In genomic region chr15:40168140-40168688, GRCm38 (mm10) we compare ENCODE assay signal across 10 mouse cellular contexts. TPM values are rescaled to one million over a fixed set of nuclear protein-coding genes. Genes with fewer than 3 reads are reported as not detected.
DNase-seq lines count a peak whose midpoint lies in the region; ATAC-seq lines count a peak whose summit lies in the region.
"Had no signal": no experiment of that assay in that cellular context is flagged by ENCODE, and none has a peak within 500 bp of the region (broad histone marks: within the 10 kb centered on the region; RNA-seq: fewer than 3 reads in every experiment).

No protein-coding gene starts in this region.

- H3K4me3 ChIP-seq in midbrain, embryonic 12.5 days, result no peak overlapping the region
- H3K4me3 ChIP-seq in midbrain, embryonic 10.5 days, result no peak overlapping the region
- H3K4me3 ChIP-seq in neural tube, embryonic 15.5 days (replicated peaks), result no peak overlapping the region

- no peak for DNase-seq in cerebellum, adult 11-12 months
- DNase-seq in midbrain, embryonic 10.5 days (ENCODE audit: low spot score), result no peak
- DNase-seq in kidney, postnatal 4 days, result peak; percentile 36 to 49
- DNase-seq in thymus, postnatal 10 days (ENCODE audit: low spot score in 2 of 2), result no peak

- H3K36me3 ChIP-seq in midbrain, embryonic 12.5 days, result no peaks in the 10 kb centered on the region
- H3K36me3 ChIP-seq in midbrain, embryonic 10.5 days, result no peaks in the 10 kb centered on the region
- no peaks in the 10 kb centered on the region for H3K36me3 ChIP-seq in neural tube, embryonic 15.5 days

- H3K27ac ChIP-seq in midbrain, embryonic 12.5 days (replicated peaks), result peak overlapping the region; percentile 30
- H3K27ac ChIP-seq in midbrain, embryonic 10.5 days (replicated peaks), result no peak overlapping the region
- H3K27ac ChIP-seq in neural tube, embryonic 15.5 days (replicated peaks), result no peak overlapping the region

- 73% methylated on average over 10 of the region's 10 CpGs for WGBS in midbrain, embryonic 12.5 days
- 78% methylated on average over 10 of the region's 10 CpGs for WGBS in midbrain, embryonic 10.5 days
- WGBS in neural tube, embryonic 15.5 days, result 58% methylated on average over 10 of the region's 10 CpGs

- no peak overlapping the region for H3K9ac ChIP-seq in midbrain, embryonic 12.5 days (replicated peaks)
- H3K9ac ChIP-seq in neural tube, embryonic 15.5 days (replicated peaks), result no peak overlapping the region

- no peaks in the 10 kb centered on the region for H3K9me3 ChIP-seq in midbrain, embryonic 12.5 days
- H3K9me3 ChIP-seq in midbrain, embryonic 10.5 days (replicated peaks), result no peaks in the 10 kb centered on the region
- no peaks in the 10 kb centered on the region for H3K9me3 ChIP-seq in neural tube, embryonic 15.5 days (replicated peaks)

- 0 out of 2 replicates have a peak, but pooled peaks have one; percentile 54 for ATAC-seq in cerebellum, adult (ENCODE audit: insufficient number of reproducible peaks, low FRiP score, low TSS enrichment)
- ATAC-seq in midbrain, embryonic 12.5 days (ENCODE audit: low FRiP score, low read depth), result no peak
- no peak for ATAC-seq in neural tube, embryonic 15.5 days (ENCODE audit: low FRiP score)
- ATAC-seq in megakaryocyte-erythroid progenitor cell, adult 5-6 weeks (replicated peaks; ENCODE audit: low FRiP score, low TSS enrichment, poor library complexity, severe bottlenecking), result no peak

- 0 out of 2 replicates have a peak, but pooled peaks cover 3% of the 10 kb centered on the region for H3K27me3 ChIP-seq in midbrain, embryonic 12.5 days
- no peaks in the 10 kb centered on the region for H3K27me3 ChIP-seq in midbrain, embryonic 10.5 days (ENCODE audit: low read depth, poor library complexity, severe bottlenecking)
- no peaks in the 10 kb centered on the region for H3K27me3 ChIP-seq in neural tube, embryonic 15.5 days (replicated peaks)

- H3K4me1 ChIP-seq in midbrain, embryonic 12.5 days, result peaks cover 15% of the 10 kb centered on the region
- peaks cover 17% of the 10 kb centered on the region for H3K4me1 ChIP-seq in midbrain, embryonic 10.5 days
- H3K4me1 ChIP-seq in neural tube, embryonic 15.5 days, result peaks cover 16% of the 10 kb centered on the region

- H3K4me2 ChIP-seq in midbrain, embryonic 12.5 days (replicated peaks), result no peak overlapping the region
- H3K4me2 ChIP-seq in neural tube, embryonic 15.5 days, result peak overlapping the region; percentile 35

RNA-seq across cellular contexts. Expression of gene 9330182O14Rik, which starts 34.0 kb away (rescaled TPM):
- polyA plus RNA-seq in midbrain, embryonic 12.5 days (2016; fragmentation: Nextera tagmentation; extraction: Ambion mirVana), result not detected in 2 replicates
- not detected in 2 replicates for polyA plus RNA-seq in midbrain, embryonic 10.5 days (2016; fragmentation: Nextera tagmentation; extraction: Ambion mirVana)
- polyA plus RNA-seq in neural tube, embryonic 15.5 days (2015; fragmentation: Nextera tagmentation; extraction: Ambion mirVana), result not detected in 2 replicates
- total RNA-seq in megakaryocyte-erythroid progenitor cell, adult 5-6 weeks (2014; fragmentation: Nextera tagmentation), result not detected in 2 replicates
- total RNA-seq in megakaryocyte-erythroid progenitor cell, adult 5-6 weeks (2017), result not detected in 2 replicates
- total RNA-seq: gastrocnemius, postnatal 4 days had no signal
- polyA plus RNA-seq: C2C12 had no signal

Comparison
In these comparisons a context has a peak if more than half of its experiments do, and no peak if none do; other contexts are left out.
1. DNase-seq: peak in kidney, postnatal 4 days (2 of 2); none in cerebellum, adult 11-12 months (single experiment), midbrain, embryonic 10.5 days (single experiment) and thymus, postnatal 10 days (0 of 2).